Mouse (Mus musculus) lung, postnatal 14 days (tissue): Measurements from ENCODE around the gene Hectd3.

ENCODE experiments used
- DNase-seq: peaks from one replicate; pipeline ENCODE4 v3.0.0; 2021

Gene Hectd3

GRCm38 (mm10) chr4:117018327-117018726 lies 23.2 kb downstream of the Hectd3 start:
- DNase-seq: no peak

DNA sequence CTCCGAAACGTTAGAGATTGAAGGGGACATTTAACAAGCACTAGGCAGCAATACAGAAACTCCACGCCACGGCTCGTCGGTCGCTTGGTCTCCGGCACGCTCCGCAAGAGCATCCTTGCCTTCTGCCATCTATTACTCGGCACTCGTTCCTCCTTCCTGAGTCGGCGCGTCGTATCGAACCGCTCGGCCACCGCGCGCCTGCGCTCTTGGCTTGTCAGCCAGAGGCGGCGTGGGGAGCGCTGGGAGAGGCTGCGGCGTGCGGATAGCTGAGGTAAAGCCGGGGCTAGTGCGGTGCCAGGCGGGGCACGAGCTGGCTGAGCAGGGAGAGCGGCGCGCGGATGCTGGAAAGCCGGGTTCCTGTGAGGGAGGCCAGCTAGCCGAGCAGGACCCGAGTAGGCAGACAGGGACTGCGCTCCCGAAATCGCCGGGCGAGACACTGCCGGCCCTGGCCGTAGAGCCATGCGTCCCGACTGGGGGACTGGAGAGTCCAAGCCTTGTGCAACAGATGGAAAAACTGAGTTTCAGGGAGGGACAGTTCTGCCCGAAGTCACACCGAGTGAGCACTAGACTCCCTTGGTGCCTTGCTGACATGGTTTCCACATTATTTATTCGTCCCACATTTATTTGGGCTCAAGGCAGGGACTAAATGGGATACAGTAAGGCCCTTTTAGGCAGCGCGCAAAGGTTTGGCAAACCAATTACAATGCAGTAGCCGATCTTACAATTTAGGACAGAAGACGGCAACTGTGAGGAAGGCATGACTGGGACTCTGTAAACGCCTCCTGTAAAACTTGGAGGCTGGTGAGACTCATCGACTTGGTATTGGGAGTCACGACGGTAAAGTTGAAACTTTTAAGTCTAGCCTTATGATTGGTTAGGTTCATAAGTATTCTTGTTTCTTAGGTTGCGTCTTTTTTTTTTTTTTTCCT lies 24.4 kb downstream of the Hectd3 start, which contains the start of gene Eif2b3:
Gene Eif2b3, plus strand, starts transcription at position 197 of the 929 bp plus-strand sequence.
- DNase-seq: peak; percentile 90

DNA sequence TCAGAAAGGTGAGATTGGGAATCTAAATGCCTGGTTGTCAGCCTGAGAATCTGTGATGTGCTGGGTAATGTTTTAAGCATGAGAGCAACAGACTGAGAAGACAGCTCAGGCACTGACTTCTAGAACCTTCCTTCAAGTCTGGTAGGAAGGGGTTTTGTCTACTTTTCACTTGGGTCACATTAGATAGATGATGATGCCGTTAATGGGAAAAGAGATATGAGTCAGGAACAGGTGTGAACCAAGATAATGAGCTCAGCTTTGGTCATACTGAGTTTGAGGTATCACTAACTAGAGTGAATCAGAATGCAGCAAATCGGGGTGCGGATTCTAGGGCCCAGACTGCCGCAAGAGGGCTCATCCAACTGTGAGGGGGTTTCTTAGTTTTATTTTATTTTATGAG lies 28.4 kb downstream of the Hectd3 start:
- DNase-seq: no peak

- DNase-seq: no peak
Observed at GRCm38 (mm10) chr4:117031105-117031504, 36.0 kb downstream of the Hectd3 start.

- peak; percentile 70 for DNase-seq
Observed at GRCm38 (mm10) chr4:117039925-117040687, 45.0 kb downstream of the Hectd3 start.

DNA sequence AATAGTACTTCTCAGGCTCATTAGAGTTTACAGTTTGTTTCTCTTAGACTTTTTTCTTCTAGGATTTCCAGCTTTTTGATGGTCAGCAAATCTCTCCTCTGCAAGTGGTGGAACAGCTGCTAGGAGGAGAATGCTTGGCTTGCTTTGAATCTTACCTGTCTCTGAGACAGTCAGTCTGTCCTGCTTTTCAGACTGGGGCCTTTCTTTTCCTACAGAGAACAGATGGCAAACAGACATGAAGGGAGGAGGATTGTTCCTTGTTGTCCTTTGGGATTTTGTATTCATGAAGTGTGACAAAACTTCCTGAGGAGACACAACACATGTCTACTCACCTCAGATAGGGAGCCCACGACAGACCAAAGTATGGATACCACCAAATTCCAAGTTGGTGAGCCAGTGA lies 45.7 kb downstream of the Hectd3 start:
- no peak for DNase-seq

GRCm38 (mm10) chr4:117041283-117041721 lies 46.2 kb downstream of the Hectd3 start:
- peak; percentile 83 for DNase-seq

DNA sequence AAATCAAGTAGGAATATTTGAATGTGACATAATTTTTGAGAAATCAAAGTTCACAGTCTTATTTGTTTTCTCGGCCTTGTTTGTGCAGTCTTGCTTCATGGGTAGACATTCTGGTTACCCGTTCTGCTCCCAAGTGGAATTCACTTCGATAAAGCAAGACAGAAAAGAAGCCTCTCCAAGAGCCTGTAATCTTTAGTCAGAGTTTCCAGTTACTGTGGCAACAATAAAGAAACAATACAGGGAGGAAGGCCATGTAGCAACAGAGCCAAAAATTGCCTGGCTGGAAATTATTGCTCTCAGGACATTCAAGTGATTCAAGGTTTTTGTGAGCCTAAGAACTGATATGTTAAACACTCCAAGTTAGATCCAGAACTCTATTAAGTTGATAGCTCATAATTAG lies 53.7 kb downstream of the Hectd3 start:
- DNase-seq: peak; percentile 18

GRCm38 (mm10) chr4:117049485-117049884 lies 54.4 kb downstream of the Hectd3 start:
- no peak for DNase-seq

DNA sequence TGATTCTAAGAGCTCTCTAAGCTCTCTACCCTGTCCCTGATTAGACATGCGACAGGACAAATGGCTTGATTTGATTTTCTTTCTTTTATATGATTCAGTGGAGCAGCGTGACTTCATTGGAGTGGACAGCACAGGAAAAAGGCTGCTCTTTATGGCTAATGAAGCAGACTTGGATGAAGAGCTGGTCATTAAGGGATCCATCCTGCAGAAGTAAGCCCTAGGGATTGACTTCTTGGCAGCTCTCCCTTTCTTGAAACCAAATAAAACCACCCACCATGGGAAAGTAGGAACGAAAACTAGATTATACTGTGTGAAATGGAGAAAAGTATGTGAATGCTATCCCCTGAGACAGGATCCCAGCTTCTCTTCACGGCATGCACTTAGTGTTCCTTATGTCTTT lies 57.5 kb downstream of the Hectd3 start:
- no peak for DNase-seq

DNA sequence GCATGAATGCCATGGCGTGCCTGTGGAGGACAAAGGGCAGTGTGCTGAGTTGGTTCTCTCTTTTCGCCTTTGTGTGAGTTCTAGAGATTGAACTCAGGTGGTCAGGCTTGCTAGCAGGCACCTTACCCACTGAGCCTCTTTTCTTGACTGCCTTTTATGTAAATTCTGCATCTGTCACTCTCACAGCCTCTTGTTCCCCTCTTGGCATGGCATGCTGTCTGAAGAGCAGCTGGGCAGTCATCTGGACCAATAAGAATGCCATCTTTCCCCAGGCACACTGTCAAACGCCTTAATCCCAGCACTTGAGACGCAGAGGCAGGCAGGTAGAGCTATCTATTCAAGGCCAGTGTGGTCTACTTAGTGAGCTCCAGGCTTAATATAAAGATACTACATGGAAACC lies 58.8 kb downstream of the Hectd3 start:
- DNase-seq: no peak
